Mouse (Mus musculus) cerebellum, adult 9-10 months (tissue): ENCODE results near the gene Abcd4.

ENCODE experiments used
- DNase-seq: peaks from one replicate; pipeline ENCODE4 v3.0.0; 2022

Abcd4 gene

DNA sequence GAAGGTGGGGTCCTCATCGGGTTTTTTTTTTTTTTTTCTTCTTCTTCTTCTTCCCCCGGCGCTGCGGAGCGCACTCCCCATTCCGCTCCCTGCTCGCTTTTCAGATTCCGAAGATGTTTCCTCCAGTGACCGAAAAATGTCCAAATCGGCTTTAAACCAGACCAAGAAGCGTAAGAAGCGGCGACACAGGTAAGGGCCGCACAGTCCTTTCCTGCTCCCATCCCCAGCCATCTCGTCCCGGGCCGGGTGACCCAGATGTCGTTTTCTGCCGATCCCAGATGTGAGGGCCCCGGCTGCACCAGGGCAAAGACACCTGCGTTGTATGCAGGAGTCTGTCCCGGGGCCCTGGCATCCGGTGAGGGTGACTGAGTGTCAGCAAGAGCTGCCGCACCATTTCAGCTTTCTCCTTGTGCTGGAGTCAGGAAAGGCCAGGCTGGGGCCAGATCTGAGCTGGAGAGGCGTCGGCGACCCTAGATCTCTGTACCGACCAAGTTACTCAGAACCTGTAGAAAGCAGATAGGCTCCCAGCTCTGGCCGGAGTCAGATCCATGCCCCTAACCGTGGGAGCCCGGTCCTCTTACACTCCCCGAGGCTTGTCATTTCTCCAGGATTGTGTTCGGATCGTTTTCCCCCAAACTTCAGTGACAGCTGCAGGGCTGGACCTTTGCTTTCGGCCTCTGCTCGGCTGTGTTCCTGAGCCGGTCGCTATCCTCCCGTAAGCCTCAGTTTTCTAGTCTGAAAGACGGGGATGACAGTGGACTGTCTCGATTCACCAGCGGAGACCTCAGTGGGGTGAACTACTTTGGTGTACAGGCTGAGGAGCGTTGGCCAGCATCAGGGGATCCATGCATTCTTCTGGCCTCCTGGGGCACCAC is 45.5 kb downstream of the Abcd4 start:
- no peak for DNase-seq

DNA sequence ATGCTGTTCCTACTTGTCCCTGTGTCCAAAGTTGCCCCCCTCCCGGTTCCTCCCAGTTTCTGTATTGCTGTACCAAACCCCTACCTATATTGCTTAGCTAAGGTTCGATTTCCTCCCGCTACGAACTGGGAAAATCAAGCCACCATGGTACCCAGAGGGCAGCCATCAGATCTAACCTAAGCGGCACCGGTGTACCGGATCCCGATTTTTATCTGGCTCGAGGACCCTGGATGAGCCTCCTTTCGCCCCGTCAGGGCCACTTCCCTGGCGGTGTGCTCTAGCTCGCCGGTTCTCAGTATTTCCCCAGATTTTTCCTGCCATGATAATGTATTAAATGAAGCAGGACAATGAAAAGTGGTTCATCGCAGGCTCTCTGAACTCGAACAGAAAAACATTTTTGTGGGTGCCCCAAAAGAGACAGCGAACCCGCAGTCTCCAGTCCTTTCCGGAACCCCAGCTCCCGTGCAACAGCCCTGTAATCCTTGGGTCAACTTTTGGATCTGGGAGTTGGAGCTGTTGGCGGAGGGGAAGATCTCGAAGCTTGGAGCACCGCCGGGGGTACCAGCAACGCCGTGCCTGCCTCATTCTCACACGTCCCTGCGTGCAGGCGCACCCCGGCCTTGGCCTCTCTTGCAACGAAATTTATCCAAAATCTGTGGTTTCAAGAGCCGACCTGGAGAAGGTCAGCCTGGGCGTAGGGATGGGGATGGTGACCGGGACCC is 46.4 kb downstream of the Abcd4 start:
- DNase-seq: no peak

DNA sequence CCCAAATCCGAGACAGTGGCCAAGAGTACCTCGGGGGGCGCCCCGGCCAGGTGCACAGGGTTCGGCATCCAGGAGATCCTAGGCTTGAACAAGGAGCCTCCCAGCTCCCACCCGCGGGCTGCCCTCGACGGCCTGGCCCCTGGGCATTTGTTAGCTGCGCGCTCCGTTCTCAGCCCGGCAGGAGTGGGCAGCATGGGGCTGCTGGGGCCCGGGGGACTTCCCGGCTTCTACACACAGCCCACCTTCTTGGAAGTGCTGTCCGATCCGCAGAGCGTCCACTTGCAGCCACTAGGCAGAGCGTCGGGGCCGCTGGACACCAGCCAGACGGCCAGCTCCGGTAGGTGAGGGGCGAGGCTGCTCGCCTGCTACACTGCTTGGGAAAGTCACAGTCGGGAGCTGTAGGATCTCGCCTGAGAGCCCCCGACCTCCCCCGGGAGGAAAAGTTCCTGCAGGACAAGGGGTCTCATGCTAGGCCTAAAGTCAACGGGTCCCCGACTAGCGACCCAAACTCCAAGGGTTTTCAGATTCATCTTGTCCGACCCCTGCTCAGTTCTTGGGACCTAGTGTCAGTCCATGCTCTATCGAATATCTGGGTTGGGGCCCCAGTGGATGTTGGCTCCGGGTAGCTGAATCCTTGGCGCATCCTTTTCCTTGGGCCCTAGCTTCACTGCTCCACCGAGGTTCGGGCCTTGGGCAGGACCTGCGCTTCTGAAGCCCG is 47.1 kb downstream of the Abcd4 start:
- DNase-seq: no peak

DNA sequence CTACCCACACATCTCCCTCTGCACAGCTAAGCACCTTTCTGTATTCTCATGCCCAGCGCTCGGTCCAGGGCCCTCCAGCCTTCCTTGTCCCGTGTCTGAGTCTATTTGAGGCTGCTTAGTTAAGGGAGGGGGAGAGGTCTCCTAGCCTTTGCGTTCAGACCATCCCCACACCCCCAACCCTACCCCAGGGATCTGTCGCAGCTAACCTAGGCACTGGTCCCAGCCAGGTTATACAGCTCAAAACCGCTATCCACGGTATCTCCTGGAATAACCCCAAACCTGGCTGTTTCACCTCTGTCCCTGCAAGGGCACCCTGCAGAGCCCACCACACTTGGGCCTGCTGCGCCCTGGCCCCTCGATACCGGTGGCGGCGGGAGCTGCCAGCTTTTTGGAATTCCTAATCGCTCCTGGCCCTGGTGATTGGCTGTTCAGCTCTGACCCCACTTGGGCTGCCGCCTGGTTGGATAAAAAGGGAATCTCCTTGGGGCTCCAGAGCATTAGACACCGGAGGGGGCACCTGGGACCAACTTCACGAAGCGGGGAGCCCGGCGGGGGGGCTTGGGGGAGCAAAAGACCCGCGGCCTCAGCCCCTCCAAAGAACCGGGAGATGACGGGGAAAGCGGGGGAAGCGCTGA is 47.8 kb downstream of the Abcd4 start, which contains the start of gene Vsx2:
Gene Vsx2 (plus strand): TSS at position 427 of the 635 bp plus-strand sequence.
- no peak for DNase-seq

GRCm38 (mm10) chr12:84567576-84567975 is 49.6 kb downstream of the Abcd4 start:
- no peak for DNase-seq

DNA sequence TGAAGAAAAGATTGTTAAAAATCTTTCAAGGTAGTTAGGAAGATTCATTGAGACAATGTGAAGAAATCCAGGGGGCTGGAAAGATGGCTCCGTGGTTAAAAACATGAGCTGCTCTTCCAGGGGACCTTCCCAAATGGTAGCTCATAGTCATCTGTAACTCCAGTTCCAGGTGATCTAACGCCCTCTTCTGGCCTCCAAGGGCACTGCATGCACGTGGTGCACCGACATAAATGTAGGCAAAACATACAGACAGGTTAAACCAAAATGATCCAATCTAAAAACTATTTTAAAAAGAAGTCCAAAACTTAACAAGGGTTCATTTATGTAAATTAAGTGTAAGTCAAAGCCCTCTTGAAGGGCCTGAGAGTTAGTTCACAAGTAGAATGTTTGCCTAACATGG is 54.7 kb downstream of the Abcd4 start:
- DNase-seq: no peak

- no peak for DNase-seq
Observed at GRCm38 (mm10) chr12:84555218-84555617, 62.0 kb downstream of the Abcd4 start.
